Mouse (Mus musculus) ovary, postnatal 36 days (tissue): ENCODE measurements around the gene Frmd3.
"Not testable (repeated sequence)": the region's sequence is repeated elsewhere in the genome, so short reads cannot be mapped to it uniquely, and the experiment has no call there.

Source experiments
- DNase-seq: peaks from one replicate; pipeline ENCODE4 v3.0.0; 2022; ENCODE audit warnings: low spot score, mixed read lengths

The Frmd3 gene

GRCm38 (mm10) chr4:74013211-74014047 is at the start of gene Frmd3:
Gene Frmd3, plus strand, starts transcription at chr4:74013442.
- peak; percentile 38 for DNase-seq

DNA sequence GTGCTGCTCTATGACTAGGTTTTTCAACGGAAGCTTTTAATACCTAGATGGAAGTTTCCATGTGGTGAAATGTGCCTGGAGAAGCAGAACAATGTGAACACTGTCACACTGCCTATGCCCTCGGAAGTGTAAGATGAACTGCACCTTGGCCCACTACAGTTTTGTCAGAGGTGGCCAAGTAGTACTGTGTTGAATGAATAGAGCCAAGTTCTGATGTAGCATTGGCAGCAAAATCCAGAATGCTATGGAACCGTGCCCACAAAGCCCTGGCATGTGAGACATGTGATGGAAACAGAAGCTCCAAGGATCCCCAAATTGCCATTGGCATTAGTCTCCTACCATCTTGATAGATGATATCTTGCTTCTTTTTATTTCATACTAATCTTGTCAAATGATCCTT is 32.8 kb upstream of the Frmd3 start:
- DNase-seq: no peak

DNA sequence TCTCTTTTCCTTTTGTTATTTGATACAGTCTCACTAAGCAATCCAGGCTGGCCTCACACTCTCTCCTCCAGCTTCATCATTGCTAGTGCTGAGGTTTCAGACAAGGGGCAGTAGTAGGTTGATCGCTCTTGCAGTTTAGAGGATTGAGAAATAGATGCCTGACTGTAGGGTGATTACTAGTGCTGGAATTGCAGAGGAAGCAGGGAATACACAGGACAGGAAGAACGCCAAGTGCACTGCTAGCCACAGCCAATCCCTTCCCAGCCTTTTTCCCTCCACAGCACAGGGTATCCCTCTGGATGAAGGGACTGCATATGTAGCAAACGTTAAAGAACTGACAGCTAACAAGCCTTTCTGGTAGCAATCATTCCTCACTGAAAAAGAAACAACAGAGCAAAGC is 965 bp upstream of the Frmd3 start:
- DNase-seq: no peak

DNA sequence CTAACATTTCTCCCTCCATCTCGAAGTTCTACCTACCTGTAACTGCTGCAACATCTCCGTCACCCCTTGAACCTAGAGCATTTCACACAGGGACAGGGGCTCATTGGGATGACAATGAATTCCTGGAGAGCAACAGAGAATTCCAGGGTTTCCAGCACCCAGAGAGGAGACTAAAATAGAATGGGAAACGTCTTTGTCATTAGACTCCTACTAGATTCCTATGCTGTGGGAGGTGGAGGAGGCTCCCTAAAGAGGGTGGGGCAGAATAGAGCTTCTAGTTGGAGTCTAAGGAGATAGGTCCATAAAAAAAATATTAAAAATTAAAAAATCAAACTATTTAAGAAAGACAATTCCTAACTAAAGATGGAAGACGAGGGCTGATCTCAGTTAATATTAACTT is 542 bp upstream of the Frmd3 start:
- no peak for DNase-seq

- no peak for DNase-seq
These were observed 832 bp downstream of the Frmd3 start for GRCm38 (mm10) chr4:74014048-74014500.

DNA sequence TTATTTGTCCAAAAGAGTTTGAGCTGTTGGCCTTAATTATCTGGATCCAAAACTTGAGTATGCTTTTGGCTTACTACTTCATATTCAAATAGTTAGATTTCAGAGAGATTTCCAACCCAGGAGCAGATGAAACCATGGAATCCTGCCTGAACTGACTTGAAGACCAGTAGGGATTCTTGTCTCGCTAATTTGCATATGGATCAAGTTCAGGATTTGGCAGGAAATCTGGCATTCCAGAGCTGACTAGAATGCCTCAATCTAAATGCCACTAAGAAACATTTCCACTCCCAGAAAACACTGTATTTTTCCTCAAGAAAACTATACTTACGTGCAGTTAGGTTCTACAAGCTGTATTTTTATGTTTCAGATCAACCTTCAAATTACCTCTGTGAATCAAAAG is 6.8 kb downstream of the Frmd3 start:
- no peak for DNase-seq

- no peak for DNase-seq
These were observed 30.0 kb downstream of the Frmd3 start for GRCm38 (mm10) chr4:74043226-74043625.

DNA sequence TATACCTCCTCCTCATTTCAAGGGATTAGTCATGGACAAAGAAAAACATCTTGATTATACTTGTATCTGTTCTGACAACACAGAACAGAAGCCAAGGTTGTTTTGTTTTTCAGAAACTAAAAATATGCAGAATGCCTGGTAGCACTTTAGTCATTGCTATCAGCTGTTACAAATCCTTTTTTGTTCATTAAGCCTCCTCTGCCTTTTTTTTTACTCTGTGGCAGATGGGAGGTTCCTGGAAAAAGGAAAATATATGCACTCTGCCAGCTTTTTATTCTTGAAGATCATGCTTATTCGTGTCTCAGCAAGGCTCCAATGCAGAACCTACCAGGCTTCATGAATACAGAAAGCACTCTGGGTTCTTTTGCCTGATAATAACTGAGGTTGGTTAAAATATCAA is 38.5 kb downstream of the Frmd3 start:
- no peak for DNase-seq

DNA sequence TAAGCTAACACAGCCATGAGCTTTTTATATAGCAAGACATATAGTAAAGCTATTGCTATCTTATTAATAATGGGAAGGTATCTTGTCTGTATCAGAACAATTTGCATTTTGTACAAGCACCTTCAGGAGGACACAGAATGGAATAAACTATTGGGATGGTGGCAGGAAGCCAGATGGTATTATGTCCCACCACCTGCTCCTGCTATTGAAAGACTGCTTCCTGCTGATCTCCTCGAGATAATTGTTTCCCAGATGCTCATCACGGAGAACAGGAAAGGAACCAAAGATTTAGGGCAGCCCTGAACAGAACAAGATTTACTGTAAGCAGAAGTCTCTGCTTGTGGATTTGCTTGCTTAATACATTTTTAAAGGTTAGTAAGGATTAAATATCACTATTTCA is 63.5 kb downstream of the Frmd3 start:
- no peak for DNase-seq

DNA sequence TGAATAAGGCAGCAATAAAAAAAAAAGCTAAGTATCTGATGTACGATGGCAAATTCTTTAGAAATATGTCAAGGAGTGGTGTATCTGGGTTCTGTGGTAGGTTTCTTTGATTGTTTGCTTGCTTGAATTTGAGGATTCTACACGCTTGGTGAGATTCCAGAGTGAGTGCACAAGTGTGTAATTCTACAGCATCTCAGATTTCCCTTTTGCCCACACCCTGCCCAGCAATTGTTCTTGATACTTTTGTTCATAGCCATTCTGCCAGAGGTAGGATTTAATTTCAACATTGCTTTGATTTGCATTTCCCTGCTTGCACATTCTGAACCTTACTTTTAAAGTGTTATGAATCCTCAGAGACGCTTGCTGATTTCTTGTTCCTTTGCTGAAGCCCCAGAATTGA is 97.6 kb downstream of the Frmd3 start:
- DNase-seq: no peak

GRCm38 (mm10) chr4:74191528-74191927 is 178.3 kb downstream of the Frmd3 start:
- no peak for DNase-seq

GRCm38 (mm10) chr4:74201281-74201811 is 188.1 kb downstream of the Frmd3 start:
- no peak for DNase-seq

DNA sequence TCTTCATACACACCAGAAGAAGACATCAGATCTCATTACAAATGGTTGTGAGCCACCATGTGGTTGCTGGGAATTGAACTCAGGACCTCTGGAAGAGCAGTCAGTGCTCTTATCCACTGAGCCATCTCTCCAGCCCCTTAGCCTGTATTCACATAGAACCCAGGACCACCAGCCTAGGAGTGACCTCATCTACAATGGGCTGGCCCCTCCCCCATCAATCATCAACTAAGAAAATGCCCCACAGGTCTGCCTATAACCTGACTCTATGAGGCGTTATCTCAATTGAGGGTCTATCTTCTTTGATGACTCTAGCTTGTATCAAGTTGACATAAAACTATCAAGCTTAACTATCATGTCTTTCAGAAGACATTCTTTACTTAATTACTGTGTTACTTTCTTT is 208.5 kb downstream of the Frmd3 start:
- not testable (repeated sequence) for DNase-seq

DNA sequence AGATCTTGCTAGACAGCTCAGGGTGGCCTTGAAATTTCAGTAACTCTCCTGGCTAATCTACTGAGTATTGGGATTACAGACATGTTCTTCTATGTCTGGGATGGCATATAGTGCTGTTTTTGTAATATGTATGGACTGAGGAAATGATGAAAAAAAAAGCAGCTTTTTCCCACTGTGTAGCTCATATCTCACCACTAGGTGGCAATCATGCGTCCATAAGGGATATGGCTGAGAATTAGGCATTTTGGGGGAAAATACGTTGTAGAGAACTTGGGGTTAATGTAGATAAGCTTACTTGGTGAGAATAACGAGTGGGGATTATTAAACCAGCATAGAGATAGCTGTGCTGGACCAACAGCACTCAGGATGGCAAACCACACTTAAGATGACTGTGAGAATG is 209.1 kb downstream of the Frmd3 start:
- no peak for DNase-seq

DNA sequence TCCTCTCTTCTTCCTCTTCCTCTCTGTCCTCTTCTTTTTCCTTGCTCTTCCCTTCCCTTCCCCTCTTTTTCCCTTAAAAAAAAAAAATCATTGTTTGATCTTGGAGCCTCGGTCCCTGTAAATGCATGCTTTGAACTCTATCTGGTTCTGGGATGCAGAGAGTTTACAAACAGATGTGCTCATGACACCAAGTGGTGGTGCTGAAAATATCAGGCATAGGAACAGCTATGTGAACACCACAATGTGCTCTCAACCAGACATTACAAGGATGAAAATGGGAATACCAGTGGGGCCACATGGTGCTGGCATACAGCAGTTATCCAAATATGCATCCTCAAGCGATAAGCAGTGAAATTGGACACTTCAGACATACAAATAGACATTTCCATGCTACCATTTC is 211.0 kb downstream of the Frmd3 start:
- no peak for DNase-seq

DNA sequence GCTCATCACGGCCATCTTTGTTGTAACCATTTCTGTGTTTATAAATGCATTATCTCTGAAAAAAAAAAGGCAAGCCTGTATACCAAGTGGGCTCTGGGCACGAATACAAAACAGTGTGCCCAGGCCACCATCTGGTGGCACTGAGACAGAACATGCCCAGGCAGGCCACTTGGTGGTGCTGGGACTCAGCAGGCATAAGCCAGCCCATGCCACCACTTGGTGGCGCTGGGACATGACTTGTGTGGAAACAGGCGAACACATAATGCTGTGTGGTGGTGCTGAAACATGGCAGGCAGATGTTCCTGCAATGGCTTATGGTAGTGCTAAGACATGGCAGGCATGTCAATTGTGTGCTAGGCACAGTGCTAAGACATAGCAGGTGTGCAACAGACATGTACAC is 217.8 kb downstream of the Frmd3 start:
- no peak for DNase-seq

- peak; percentile 29 for DNase-seq
These were observed 218.2 kb downstream of the Frmd3 start for GRCm38 (mm10) chr4:74231405-74231804.

GRCm38 (mm10) chr4:74233534-74233933 is 220.3 kb downstream of the Frmd3 start:
- DNase-seq: no peak

DNA sequence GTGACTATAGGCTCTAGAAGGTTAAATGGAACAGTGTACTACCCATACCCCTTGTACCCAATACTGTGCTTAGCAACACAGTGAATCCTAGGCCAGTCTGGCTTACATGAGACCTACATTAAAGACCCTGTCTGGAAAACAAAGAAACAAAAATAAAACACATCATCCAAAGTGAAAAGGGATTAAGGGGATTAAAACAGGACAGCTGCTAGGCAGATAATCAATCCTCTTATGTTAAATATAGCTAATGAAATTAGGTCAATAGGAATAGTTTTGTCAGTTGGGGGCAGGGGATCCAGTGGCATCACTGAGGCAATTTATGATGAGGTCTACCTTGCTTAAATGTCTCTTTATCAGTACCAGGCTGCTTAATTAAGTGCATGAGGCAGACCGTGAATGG is 228.9 kb downstream of the Frmd3 start, which contains the start of gene Kdm4c:
Kdm4c (plus strand) TSS at position 322 of the 400 bp plus-strand sequence.
- DNase-seq: no peak
